Mouse (Mus musculus): ENCODE results near the gene Hs2st1. TPM values are rescaled to one million over a fixed set of nuclear protein-coding genes. Genes with fewer than 3 reads are reported as not detected.

The Hs2st1 gene
- total and polyA plus RNA-seq, 3 experiments: 13.6 to 16.1 TPM; not detected in 1

- H3K27ac ChIP-seq (ENCODE audit: control insufficient read depth, low read depth, low read length): no peak overlapping the region
- H3K36me3 ChIP-seq (ENCODE audit: control insufficient read depth in 1 of 2, insufficient read depth in 2 of 2, low read length in 2 of 2): peaks cover 0 to 10% of the 10 kb centered on the region in 2 experiments; a peak in 2 of 4 replicates
- DNase-seq (ENCODE audit: low read depth, low spot score): no peak
- no peak overlapping the region for H3K9ac ChIP-seq (ENCODE audit: control insufficient read depth, low read depth, low read length, poor library complexity, severe bottlenecking)
- no peaks in the 10 kb centered on the region for H3K9me3 ChIP-seq (replicated peaks; ENCODE audit: insufficient read depth, low read length)
- no peaks in the 10 kb centered on the region for H3K27me3 ChIP-seq (ENCODE audit: control insufficient read depth in 1 of 2, insufficient read depth in 2 of 2, low read length in 2 of 2)
- peaks cover 11 to 13% of the 10 kb centered on the region in 2 experiments for H3K4me1 ChIP-seq (ENCODE audit: control insufficient read depth in 1 of 2, insufficient read depth in 2 of 2, low read length in 2 of 2)
- no peak for TF ChIP-seq MAX (IDR thresholded peaks at IDR 0.05; ENCODE audit: low read length)
- no peak for TF ChIP-seq USF2 (IDR thresholded peaks at IDR 0.05; ENCODE audit: borderline replicate concordance in 1 of 2, insufficient read depth in 1 of 2, low read depth in 1 of 2, low read length in 2 of 2)
- TF ChIP-seq NELFE (IDR thresholded peaks at IDR 0.05; ENCODE audit: low read depth, low read length): no peak
- TF ChIP-seq POLR2AphosphoS5 (IDR thresholded peaks at IDR 0.05; ENCODE audit: borderline replicate concordance, low read depth, low read length): no peak
- no peak for TF ChIP-seq GATA1 (IDR thresholded peaks at IDR 0.05; ENCODE audit: low read depth, low read length)
- TF ChIP-seq CHD1 (IDR thresholded peaks at IDR 0.05; ENCODE audit: low read depth, low read length): no peak
- TF ChIP-seq MAZ (IDR thresholded peaks at IDR 0.05; ENCODE audit: low read depth, low read length): no peak
- no peak for TF ChIP-seq CHD2 (IDR thresholded peaks at IDR 0.05; ENCODE audit: low read length)
- TF ChIP-seq HCFC1 (IDR thresholded peaks at IDR 0.05; ENCODE audit: low read depth, low read length): no peak
- TF ChIP-seq KAT2A (conservative IDR thresholded peaks at IDR 0.05; ENCODE audit: low read depth, low read length): no peak
- TF ChIP-seq ZNF384 (IDR thresholded peaks at IDR 0.05; ENCODE audit: low read depth, low read length): no peak
- TF ChIP-seq USF1 (IDR thresholded peaks at IDR 0.05; ENCODE audit: low read depth, low read length): no peak
- no peak for TF ChIP-seq MYB (IDR thresholded peaks at IDR 0.05; ENCODE audit: low read depth, low read length)
- no peak for TF ChIP-seq EP300 (IDR thresholded peaks at IDR 0.05; ENCODE audit: low read depth in 1 of 2, low read length in 2 of 2)
- TF ChIP-seq TBP (IDR thresholded peaks at IDR 0.05; ENCODE audit: low read depth, low read length): no peak
- no peak for TF ChIP-seq SIN3A (IDR thresholded peaks at IDR 0.05; ENCODE audit: low read length)
- no peak for TF ChIP-seq ZMIZ1 (IDR thresholded peaks at IDR 0.05; ENCODE audit: low read depth, low read length)
- no peak overlapping the region for H3K4me3 ChIP-seq (ENCODE audit: control insufficient read depth in 1 of 2, insufficient read depth in 1 of 2, low read depth in 2 of 2, low read length in 2 of 2)
- peaks cover 19% of the 10 kb centered on the region for H3K79me2 ChIP-seq (ENCODE audit: control insufficient read depth, insufficient read depth, low read length, poor library complexity)
These were observed 29.2 kb downstream of the Hs2st1 start for GRCm38 (mm10) chr3:144540805-144541204.

GRCm38 (mm10) chr3:144539051-144539450 lies 30.9 kb downstream of the Hs2st1 start:
- H3K36me3 ChIP-seq (ENCODE audit: control insufficient read depth in 1 of 2, insufficient read depth in 2 of 2, low read length in 2 of 2): peaks cover 0 to 10% of the 10 kb centered on the region in 2 experiments; a peak in 2 of 4 replicates
- H3K27ac ChIP-seq (ENCODE audit: control insufficient read depth, low read depth, low read length): no peak overlapping the region
- DNase-seq (ENCODE audit: low read depth, low spot score): no peak
- H3K4me1 ChIP-seq (ENCODE audit: control insufficient read depth in 1 of 2, insufficient read depth in 2 of 2, low read length in 2 of 2): peaks cover 11 to 13% of the 10 kb centered on the region in 2 experiments
- H3K27me3 ChIP-seq (ENCODE audit: control insufficient read depth in 1 of 2, insufficient read depth in 2 of 2, low read length in 2 of 2): no peaks in the 10 kb centered on the region
- peaks cover 19% of the 10 kb centered on the region for H3K79me2 ChIP-seq (ENCODE audit: control insufficient read depth, insufficient read depth, low read length, poor library complexity)
- no peaks in the 10 kb centered on the region for H3K9me3 ChIP-seq (replicated peaks; ENCODE audit: insufficient read depth, low read length)
- TF ChIP-seq E2F4 (IDR thresholded peaks at IDR 0.05; ENCODE audit: borderline replicate concordance, low read depth, low read length) (no peak), UBTF (IDR thresholded peaks at IDR 0.05; ENCODE audit: borderline replicate concordance, insufficient read depth, low read depth, low read length) (no peak), MYB (IDR thresholded peaks at IDR 0.05; ENCODE audit: low read depth, low read length) (no peak), MYC (IDR thresholded peaks at IDR 0.05; ENCODE audit: low read depth, low read length) (no peak), HCFC1 (IDR thresholded peaks at IDR 0.05; ENCODE audit: low read depth, low read length) (no peak), GABPA (IDR thresholded peaks at IDR 0.05; ENCODE audit: low read depth, low read length) (no peak), JUND (IDR thresholded peaks at IDR 0.05; ENCODE audit: low read depth, low read length) (no peak), ZMIZ1 (IDR thresholded peaks at IDR 0.05; ENCODE audit: low read depth, low read length) (no peak), RCOR1 (IDR thresholded peaks at IDR 0.05; ENCODE audit: low read depth, low read length) (no peak), NELFE (IDR thresholded peaks at IDR 0.05; ENCODE audit: low read depth, low read length) (no peak)
- H3K9ac ChIP-seq (ENCODE audit: control insufficient read depth, low read depth, low read length, poor library complexity, severe bottlenecking): no peak overlapping the region
- H3K4me3 ChIP-seq (ENCODE audit: control insufficient read depth in 1 of 2, insufficient read depth in 1 of 2, low read depth in 2 of 2, low read length in 2 of 2): no peak overlapping the region

Measured in MEL (cell line).